Mouse (Mus musculus) gastrocnemius, postnatal 10 days (tissue): ENCODE data around the gene Taar4. TPM values are rescaled to one million over a fixed set of nuclear protein-coding genes. Genes with fewer than 3 reads are reported as not detected.

Source experiments
- DNase-seq: peaks from one replicate; pipeline ENCODE4 v3.0.0; 2021; ENCODE audit warnings: mixed read lengths
- long read RNA-seq, 2 experiments: library from polyadenylated mRNA; stranded (forward); transcript quantifications; one replicate each; pipeline ENCODE4 v2.0.0; 2021
- total RNA-seq, 2 experiments: library from RNA; stranded (reverse); gene quantifications; 2 replicates each; pipeline ENCODE4 v1.2.3; 2021

Taar4 gene
- total RNA-seq = not detected
- long read RNA-seq, experiment 1 = 0 reads
- long read RNA-seq, experiment 2 = 0 reads

DNA sequence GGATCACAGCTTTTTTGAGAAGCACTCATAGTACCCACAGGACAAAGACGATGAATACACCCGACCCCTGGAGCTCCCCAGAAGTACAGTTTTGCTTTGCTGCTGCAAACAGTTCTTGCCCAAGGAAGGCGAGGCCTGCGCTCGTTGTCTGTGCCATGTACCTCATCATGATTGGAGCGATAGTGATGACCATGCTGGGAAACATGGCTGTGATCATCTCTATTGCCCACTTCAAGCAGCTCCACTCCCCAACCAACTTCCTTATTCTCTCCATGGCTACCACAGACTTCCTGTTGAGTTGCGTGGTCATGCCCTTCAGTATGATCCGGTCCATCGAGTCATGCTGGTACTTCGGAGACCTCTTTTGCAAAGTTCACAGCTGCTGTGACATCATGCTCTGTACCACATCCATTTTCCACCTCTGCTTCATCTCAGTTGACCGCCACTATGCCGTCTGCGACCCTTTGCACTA, at the start of gene Taar4:
Gene Taar4, plus strand, starts transcription at position 51 of the 472 bp plus-strand sequence.
- no peak for DNase-seq

DNA sequence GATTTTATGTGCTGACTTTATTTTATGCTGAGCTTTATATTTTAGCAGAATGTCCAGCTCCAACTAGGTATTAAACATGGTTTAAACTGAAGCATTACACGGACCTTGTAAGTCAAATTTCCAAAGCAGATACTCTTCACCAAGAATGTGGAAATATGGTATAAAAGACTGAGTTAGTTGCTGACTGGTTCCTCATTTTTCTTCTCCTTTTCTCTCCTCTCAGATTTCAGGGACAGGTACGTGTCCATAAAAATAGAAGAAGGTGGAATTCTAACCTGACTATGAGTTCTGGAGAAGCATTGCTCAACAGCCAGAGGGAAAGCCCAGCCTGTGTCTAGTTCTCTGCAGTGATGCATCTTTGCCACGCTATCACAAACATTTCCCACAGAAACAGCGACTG, 40.2 kb upstream of the Taar4 start, which contains the start of gene Taar1:
Gene Taar1, plus strand, starts transcription at position 301 of the 400 bp plus-strand sequence.
- no peak for DNase-seq

DNA sequence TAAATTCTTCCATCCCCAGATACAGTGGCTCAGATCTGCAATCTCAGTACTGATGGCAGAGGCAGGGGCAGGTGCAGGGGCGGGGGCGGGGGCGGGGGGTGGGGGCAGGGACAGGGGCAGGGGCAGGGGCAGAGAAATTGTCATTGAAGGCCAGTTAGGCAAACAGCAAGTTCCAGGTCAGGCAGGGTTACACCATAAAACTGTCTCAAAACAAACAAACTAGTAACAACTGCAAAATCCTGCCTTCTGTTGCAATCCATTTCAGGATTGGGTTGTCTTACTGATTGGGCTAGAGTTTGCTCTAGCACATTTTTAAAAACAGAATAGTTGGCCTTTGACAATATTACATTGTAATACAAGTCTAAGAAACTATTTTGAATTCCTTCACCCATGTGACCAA, 37.8 kb upstream of the Taar4 start:
- DNase-seq = no peak

DNA sequence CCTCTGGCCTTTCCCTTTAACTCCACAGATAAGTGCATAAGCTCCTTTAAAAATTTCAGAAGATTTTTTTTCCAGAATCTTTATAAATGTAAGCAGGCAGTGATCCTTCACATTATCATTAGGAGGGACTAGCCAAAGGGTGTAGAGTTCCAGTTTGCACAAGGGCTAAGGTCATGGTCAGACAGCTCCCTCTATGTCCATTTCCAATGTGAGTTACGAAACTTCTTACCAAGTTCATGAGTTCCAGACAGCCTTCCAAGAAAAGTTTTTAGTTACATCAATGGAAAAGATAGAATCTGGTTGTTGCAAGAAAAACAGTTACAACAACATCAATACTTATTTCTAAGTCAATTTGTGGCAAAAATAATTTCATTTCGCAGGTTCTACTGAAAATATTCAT, 36.4 kb upstream of the Taar4 start:
- DNase-seq = no peak

DNA sequence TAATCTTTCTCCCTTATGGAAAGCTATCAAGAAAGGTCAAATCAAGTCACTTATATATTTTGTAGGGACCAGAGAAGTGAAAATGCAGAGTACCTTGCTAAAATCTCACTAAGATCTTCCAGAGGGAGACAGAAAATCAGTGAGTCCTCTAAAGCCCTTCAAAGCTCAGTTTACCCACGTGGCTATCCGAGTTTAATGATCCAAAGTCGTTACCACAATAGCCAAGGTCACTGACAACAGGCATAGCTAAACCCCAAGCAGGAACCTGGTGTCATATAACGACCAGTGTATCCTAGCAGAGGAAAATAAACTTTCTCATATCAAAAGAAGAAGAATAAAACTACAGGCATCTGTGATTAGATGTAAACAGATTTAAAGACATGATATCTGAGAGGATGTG, 22.7 kb upstream of the Taar4 start:
- no peak for DNase-seq

DNA sequence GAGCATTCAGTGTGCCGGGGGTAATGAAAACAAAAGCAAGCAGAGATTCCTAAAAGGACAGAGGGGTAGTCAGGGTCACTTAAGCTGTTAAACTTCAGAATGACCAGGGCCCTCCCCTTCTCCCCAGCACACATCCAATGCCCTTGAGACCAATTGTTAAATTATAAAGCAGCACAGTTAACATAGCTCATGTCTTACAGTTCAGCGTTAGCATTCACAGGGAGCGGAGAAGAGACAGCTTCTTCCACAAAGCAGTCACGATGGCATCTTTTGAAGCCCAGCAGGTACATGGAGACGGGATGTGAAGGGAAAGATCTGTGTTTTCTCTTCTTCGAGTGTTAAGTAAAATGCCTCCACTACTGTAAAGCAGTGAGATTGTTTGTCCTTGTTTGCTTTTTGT, 22.0 kb upstream of the Taar4 start, which contains the start of gene Taar2:
Gene Taar2, plus strand, starts transcription at position 261 of the 400 bp plus-strand sequence.
- no peak for DNase-seq

DNA sequence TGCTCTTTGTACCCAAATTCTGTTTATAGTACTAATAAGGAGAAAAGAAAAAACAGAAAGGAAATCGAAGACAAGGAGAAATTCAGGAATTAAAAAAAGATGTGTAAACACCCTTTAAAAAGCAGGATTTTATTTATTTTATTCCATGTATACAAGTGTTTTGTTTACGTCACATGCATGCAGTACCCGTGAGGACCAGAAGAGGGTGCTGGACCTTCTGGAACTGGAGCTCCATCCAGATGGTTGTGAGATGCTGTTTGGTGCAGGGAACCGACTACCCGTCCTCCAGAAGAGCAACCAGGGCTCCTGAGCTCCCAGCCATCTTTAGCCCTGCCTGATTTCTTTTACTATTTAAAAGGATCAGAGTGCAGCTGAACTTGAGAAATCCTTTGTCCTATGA, 17.8 kb upstream of the Taar4 start:
- no peak for DNase-seq

DNA sequence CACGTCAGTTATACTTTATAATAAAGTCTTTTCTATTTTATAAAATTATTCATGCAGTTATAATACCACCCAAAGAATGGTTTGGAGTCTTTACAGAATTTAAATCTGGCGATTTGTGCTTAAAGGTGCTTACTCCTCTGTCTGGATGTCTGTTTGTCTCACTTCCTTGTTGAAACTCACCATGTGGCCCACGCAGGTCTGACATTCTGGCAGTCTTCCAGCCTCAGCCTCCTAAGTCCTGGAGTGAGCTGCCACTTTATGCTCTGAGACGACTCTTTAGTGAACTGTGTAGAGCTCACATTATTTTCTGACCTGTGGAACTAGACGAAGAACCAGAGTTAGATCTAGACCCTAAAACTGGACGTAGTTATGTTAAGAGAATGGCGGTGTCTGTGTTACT, 12.3 kb upstream of the Taar4 start:
- DNase-seq = no peak

DNA sequence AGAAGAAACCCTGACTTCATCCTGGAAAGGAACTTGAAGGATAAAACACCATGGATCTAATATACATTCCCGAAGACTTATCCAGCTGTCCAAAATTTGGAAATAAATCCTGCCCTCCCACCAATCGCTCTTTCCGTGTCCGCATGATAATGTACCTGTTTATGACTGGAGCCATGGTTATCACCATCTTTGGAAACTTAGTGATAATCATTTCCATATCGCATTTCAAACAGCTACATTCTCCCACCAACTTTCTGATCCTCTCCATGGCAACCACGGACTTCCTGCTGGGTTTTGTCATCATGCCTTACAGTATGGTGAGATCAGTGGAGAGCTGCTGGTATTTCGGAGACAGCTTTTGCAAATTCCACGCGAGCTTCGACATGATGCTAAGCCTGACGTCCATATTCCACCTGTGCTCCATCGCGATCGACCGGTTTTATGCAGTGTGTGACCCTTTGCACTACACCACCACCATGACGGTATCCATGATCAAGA, 10.7 kb upstream of the Taar4 start, which contains the start of gene Taar3:
Gene Taar3, plus strand, starts transcription at position 51 of the 498 bp plus-strand sequence.
- DNase-seq = no peak

DNA sequence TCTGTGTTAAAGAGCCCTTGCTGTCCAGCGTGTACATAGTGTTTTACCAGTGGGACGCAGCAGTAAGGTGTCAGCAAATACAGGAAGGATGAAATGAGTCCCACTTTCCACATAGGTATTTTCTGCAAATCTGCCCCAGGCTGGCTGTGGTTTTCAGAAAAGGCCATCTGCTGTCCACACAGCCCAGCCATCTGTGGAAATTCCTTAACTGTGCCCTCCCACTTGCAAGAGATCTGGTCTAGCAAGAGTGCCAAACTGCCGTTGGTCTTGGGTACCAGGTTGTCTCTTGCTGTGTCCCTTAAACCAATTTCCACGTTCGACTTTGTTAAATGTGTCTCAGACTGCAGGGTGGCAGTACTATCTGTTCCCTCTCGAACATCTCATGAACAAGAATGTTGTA, 8.6 kb upstream of the Taar4 start:
- DNase-seq = no peak

DNA sequence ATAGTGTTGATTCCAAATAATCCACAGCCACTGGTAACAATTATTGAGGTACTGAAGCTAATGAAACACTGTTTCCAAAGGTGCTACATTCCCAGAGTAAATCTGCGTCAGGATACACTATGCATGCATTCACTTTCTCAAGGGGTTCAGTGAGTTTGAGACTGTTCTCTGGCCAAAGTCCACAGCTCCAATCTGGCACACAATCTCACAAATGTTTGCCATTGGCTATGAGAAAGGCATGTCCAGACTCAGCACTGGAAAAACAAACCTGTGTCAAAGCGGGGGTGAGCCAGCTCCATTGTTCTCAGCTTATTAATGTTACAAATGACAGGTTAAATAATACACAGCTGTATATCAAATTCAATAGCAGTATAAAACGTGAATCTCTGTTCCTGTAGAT, 1.2 kb upstream of the Taar4 start:
- no peak for DNase-seq

DNA sequence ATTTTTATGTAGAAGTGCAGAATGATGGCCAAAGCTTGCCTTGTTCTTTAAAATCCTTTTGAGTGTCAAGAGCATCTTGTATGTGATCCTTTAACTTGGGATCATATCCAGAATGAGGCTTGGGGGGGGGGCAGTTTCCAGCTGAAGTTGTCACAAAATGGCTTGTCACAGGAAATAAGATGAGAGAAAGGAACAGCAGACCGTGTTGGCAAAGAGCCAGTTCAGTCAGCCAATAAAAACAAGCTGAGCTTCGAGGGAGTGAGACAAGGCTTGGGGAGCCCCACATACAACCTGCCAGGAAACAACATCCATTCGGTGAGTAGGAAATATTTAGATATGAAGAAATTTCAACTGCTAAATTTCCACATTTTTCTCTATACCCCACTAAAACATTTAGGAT, 3.1 kb downstream of the Taar4 start:
- no peak for DNase-seq

DNA sequence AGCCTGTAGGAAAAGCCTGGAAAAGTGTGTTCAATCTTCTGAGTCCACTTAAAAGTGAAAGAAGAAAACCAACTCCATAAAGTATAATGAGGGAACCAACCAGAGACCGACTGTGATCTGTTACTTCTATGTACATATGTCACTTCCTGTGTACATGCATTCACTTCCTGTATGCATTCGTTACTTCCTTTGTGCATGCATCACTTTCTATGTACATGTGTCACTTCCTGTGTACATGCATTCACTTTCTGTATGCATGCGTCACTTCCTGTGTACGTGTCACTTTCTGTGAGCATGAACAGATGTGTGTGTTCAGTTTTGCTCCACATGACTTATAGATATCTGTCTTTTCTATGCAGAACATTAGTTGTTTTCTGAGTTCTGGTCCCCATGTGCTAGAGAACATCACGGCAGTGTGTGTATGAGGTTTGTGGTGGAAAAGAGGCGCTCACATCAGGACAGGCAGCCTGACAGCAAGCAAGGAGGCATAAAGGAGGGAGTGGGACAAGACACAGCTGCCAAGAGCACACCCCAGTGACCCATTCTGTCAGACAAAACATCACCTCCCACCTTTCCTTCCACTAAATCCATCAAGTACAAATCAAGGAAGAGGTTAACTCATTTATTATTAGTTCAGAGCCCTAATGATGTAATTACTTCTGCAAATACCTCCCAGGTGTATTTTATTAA, 4.8 kb downstream of the Taar4 start:
- DNase-seq = no peak

DNA sequence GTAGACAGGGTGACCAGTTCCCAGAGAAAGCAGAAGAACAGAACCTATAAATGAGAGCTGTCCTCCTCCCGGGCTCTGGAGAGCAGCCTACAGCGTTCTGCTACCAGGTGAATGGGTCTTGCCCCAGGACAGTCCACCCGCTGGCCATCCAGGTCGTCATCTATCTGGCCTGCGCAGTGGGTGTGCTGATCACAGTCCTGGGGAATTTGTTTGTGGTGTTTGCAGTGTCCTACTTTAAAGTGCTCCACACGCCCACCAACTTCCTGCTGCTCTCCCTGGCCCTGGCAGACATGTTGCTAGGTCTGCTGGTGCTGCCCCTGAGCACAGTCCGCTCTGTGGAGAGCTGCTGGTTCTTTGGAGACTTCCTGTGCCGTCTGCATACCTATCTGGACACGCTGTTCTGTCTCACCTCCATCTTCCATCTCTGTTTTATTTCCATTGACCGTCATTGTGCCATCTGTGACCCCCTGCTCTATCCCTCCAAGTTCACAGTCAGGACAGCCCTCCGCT, 10.4 kb downstream of the Taar4 start, which contains the start of gene Taar5:
Gene Taar5, plus strand, starts transcription at position 51 of the 510 bp plus-strand sequence.
- DNase-seq = no peak

DNA sequence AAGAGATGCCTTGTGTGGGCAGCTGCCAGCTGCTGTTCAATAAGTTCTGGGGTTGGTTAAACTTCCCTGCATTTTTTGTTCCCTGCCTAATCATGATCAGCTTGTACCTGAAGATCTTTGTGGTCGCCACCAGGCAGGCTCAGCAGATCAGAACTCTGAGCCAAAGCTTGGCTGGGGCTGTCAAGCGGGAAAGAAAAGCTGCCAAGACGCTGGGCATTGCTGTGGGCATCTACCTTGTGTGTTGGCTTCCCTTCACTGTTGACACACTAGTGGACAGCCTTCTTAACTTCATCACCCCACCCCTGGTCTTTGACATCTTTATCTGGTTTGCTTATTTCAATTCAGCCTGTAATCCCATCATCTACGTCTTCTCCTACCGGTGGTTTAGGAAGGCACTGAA, 11.0 kb downstream of the Taar4 start:
- DNase-seq = no peak

DNA sequence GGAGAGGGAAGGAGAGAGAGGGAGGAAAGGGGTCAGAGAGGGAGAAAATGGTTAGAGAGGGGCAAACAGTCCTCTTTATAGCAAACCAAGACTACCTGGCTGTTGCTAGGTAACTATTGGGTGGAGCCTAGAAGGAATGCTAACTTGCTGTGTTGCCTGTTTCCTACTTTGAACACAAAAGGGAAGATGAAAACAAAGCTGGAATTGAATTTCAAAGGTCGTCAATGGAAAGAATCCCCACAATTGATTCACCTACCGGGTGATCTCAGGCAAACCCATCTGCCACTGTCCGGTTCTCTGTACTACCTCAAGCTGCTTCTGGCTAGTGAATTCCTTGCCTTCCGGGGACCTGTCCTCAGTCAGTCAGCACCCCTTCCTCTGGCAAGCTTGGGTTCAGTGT, 17.7 kb downstream of the Taar4 start:
- DNase-seq = no peak

DNA sequence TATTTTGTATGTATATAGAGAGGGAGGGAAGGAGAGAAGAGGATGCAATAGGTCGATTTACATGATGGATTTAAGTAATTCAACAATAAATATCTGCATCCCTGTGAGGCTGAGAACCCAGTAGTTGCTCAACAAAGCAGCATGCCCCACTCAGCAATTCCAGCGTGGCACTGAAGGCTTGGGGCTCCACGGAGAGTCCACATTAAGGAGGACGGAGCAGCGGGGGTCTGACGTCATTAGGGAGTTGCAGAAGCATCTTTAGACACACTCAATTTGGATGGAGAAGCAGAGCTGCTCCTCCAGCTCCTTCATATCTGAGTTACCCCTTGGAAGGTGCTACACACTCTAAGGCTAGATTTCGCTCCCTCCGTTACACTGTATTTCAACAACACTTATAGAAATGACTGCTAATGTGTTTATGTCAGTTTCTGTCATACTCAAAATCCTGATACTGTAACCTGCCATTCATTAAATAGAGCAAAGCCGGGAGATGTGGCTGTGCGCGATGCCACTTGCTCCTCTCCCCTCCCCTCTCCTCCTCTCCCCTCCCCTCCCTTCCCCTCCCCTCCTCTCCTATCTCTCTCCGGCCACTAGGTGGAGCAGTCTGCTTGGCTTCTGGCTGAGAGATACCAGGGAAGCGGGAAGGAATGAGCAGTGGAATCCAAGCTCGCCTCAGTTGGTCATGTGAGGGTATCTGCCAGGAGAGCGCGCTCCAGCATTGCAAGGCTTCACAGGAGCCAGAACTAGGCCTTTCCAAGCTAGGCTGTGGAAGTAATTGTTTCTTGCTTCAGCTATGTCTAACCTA, 18.8 kb downstream of the Taar4 start:
- peak; percentile 65 for DNase-seq

DNA sequence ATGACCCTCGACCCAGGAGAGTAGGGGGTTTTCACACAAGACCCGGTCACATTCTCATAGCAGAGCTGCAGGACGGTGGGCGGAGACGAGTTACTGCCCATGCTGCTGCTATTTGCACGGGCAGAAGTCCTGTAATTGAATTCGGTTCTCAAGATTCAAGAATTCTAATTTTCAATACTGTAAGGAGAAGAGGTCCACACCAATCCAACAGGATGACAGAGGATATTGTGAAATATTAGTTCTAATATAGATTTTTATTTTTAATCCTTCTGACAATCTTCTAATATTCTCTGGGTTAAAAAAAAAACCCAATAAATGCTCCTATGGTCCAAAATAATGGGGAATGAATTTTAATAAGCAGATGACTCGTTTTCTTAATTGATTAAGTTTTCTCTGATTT, 25.3 kb downstream of the Taar4 start, which contains the start of gene Taar6:
Gene Taar6, minus strand, starts transcription at position 101 of the 400 bp plus-strand sequence.
- DNase-seq = no peak

DNA sequence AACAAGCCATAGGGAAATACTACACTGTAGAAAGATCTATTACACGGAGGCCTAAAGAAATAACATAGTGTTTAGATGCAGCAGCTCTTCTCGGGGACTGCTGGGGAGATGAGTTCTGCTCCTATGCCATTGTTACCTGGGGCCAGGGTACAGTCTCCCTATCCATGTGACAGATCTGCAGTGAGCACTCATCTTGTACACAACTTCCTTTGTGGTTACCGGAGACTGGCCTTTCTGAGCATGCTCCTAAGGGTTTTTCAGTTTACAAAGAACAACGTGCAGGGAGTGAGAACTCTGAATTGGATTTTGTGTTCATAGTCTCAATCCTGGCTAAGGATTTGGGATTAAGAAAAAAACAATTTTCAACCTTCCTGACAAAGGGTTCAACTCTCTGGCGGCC, 26.1 kb downstream of the Taar4 start:
- DNase-seq = no peak

DNA sequence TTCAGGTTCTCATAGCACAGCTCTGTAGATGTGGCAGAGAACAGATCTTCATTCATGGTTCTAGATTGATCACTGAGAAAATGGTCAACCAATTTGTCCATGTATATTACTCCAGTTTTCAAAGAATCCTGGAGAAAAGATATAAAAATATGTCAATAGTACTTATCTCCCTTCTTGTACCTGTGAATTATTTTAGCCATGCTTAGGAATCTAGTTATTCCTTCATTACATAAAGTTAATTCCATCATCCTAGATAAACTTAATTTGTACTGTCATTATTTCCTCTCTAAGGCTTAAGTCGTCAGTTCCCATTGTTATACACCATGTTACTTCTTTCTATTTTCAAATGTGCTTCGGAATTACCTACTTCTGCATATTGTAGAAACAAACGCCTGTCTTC, 33.1 kb downstream of the Taar4 start, which contains the start of gene Taar7a:
Gene Taar7a, minus strand, starts transcription at position 101 of the 400 bp plus-strand sequence.
- DNase-seq = no peak

DNA sequence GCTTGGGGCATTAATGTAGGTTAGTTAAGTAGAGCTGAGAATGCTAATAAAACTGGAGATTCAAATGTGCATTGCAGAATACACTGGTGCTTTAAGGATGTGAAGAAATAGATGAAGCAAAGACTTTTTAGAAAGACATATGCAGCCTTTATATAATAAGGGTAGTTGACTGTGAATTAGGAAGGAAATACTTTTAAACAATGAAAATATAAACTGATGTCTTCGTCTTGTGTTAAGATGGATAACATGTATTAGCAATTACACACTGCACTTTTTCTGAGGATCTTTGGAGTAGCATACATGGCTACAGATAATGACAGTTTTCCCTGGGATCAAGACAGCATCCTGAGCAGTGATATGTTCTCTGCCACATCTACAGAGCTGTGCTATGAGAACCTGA, 39.3 kb downstream of the Taar4 start, which contains the start of gene Taar7b:
Gene Taar7b, plus strand, starts transcription at position 301 of the 400 bp plus-strand sequence.
- no peak for DNase-seq

DNA sequence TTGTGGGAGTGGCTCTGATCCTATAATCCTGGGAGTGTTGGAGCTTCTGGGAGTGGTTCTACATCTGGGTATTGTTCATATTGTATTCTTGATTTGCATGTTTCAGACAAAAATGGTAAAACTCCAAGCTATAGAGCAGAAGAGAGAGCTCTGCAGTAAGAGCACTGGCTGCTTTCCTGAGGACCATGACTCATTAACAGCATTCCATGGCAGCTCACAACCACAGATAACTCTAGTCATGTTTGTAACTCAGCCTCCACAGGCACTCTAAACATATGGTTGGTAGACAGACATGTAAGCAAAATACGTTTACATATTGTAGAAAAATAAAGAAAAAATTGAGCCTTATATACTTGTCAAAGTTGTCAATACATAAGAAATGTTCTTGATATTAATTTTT, 46.1 kb downstream of the Taar4 start:
- DNase-seq = no peak

DNA sequence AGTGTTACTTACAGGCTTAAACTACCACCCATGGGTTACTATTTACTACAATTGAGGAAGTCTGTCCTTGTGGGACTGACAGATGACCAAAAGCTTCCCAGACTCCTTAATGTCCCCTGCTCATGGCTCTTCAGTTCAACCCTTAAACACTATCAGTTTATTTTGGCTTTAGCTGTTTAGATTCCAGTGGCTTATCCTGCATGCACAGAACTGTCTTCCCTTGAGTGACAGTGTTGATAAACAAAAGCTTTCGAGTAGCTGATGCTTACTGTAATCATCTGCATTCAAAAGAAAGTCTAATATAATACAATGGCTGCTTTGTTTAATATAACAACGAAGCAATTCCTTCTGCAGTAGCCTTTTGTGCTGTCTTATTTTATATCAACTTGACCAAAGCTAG, 46.7 kb downstream of the Taar4 start:
- DNase-seq = no peak
